17 mouse cellular contexts compared by ENCODE assay signal in the genomic region with DNA sequence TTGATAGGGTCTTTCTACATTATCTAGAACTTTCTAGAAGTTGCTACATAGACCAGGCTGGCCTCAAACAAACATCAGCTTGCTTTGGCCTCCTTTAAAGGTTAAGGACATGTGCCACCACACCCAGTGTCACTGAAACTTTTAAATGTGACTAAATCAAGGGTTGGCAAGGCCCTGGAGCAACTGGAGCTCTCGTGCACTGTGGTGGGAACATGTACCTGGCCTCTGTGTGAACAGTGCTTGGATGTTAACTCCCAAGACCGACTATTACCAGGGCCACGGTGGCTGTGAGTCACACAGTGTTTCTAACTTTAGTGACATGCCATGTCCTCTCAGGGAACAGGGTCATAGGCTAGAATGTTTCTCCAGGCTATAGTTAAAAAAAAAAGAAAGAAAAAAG. TPM values are rescaled to one million over a fixed set of nuclear protein-coding genes. Genes with fewer than 3 reads are reported as not detected.
DNase-seq lines count a peak whose midpoint lies in the region; ATAC-seq lines count a peak whose summit lies in the region.
"Had no signal": no experiment of that assay in that cellular context is flagged by ENCODE, and none has a peak within 500 bp of the region (broad histone marks: within the 10 kb centered on the region; RNA-seq: fewer than 3 reads in every experiment).

No protein-coding gene starts in this region.

- no peak overlapping the region for H3K9ac ChIP-seq in midbrain, embryonic 16.5 days (ENCODE audit: low read depth, low read length)
- H3K9ac ChIP-seq: embryonic facial prominence, embryonic 12.5 days; forebrain, embryonic 13.5 days; forebrain, embryonic 15.5 days; forebrain, postnatal 0 days had no signal

- 82% methylated on average over 3 of the region's 3 CpGs for WGBS in midbrain, embryonic 16.5 days

- H3K4me1 ChIP-seq in midbrain, embryonic 16.5 days (ENCODE audit: control insufficient read depth, insufficient read depth, low read length): no peaks in the 10 kb centered on the region
- H3K4me1 ChIP-seq: embryonic facial prominence, embryonic 12.5 days had no signal

- no peaks in the 10 kb centered on the region for H3K36me3 ChIP-seq in midbrain, embryonic 16.5 days (ENCODE audit: control insufficient read depth, insufficient read depth, low read length)
- H3K36me3 ChIP-seq: embryonic facial prominence, embryonic 10.5 days; embryonic facial prominence, embryonic 12.5 days; forebrain, embryonic 15.5 days had no signal

- peak; percentile 61 for DNase-seq in adrenal gland, adult 2 months
- DNase-seq in adrenal gland, adult 8-10 months: no peak
- peak; percentile 62 for DNase-seq in adrenal gland, postnatal 14 days
- DNase-seq in adrenal gland, postnatal 36 days: no peak
- DNase-seq: cerebellum, adult 11-12 months; cerebellum, adult 2 months; cerebellum, adult 9-10 months; cerebellum, postnatal 10 days; cerebellum, postnatal 25 days; forebrain, postnatal 0 days had no signal

- no peaks in the 10 kb centered on the region for H3K27me3 ChIP-seq in midbrain, embryonic 16.5 days (ENCODE audit: control insufficient read depth, insufficient read depth, low read depth, low read length)
- H3K27me3 ChIP-seq: forebrain, embryonic 13.5 days; forebrain, embryonic 15.5 days had no signal

- no peak overlapping the region for H3K4me3 ChIP-seq in midbrain, embryonic 16.5 days (ENCODE audit: low read depth, low read length)
- H3K4me3 ChIP-seq: embryonic facial prominence, embryonic 10.5 days; embryonic facial prominence, embryonic 12.5 days; forebrain, embryonic 13.5 days; forebrain, embryonic 15.5 days had no signal

- H3K27ac ChIP-seq in midbrain, embryonic 16.5 days (ENCODE audit: low read length): no peak overlapping the region
- H3K27ac ChIP-seq: embryonic facial prominence, embryonic 10.5 days; embryonic facial prominence, embryonic 12.5 days; forebrain, embryonic 13.5 days; forebrain, embryonic 15.5 days had no signal

- ATAC-seq in midbrain, embryonic 16.5 days: no peak
- ATAC-seq: forebrain, embryonic 13.5 days; forebrain, embryonic 15.5 days; forebrain, postnatal 0 days had no signal

- H3K9me3 ChIP-seq in midbrain, embryonic 16.5 days (replicated peaks; ENCODE audit: control insufficient read depth, low read length, poor library complexity, severe bottlenecking): no peaks in the 10 kb centered on the region
- H3K9me3 ChIP-seq: embryonic facial prominence, embryonic 10.5 days; embryonic facial prominence, embryonic 12.5 days; forebrain, embryonic 13.5 days; forebrain, embryonic 15.5 days had no signal

- H3K4me2 ChIP-seq in midbrain, embryonic 16.5 days (ENCODE audit: low read length): no peak overlapping the region
- H3K4me2 ChIP-seq: embryonic facial prominence, embryonic 12.5 days; forebrain, embryonic 13.5 days; forebrain, embryonic 15.5 days had no signal

RNA-seq across cellular contexts. Expression of a gene that starts 10.8 kb away (rescaled TPM):
- total RNA-seq in adrenal gland, adult 2 months (2021): 1,000 to 10,000 TPM; 6,621 to 7,422 TPM
- polyA plus RNA-seq in adrenal gland, adult 2 months (2012; rRNA removed): 1,463 and 1,873 TPM in 2 replicates
- total RNA-seq in adrenal gland, adult 8-10 months (2022): 1,000 to 10,000 TPM; 7,138 to 8,839 (median 8,155) TPM
- total RNA-seq in adrenal gland, postnatal 14 days (2021): 2,863 and 3,093 TPM in 2 replicates
- 1,000 to 10,000 TPM; 6,616 to 8,202 TPM for total RNA-seq in adrenal gland, postnatal 36 days (2021)
- 0.76 and 1.6 TPM in 2 replicates for polyA plus RNA-seq in midbrain, embryonic 16.5 days (2015; fragmentation: Nextera tagmentation; extraction: Ambion mirVana)
- total RNA-seq: MEL had no signal
- polyA plus RNA-seq: embryonic facial prominence, embryonic 10.5 days; forebrain, embryonic 11.5 days had no signal

RNA-seq across cellular contexts. Expression of a gene that starts 46.6 kb away (rescaled TPM):
- total RNA-seq in adrenal gland, adult 2 months (2021): 1 to 10 TPM; 1.5 to 1.8 TPM
- 2.0 and 2.6 TPM in 2 replicates for polyA plus RNA-seq in adrenal gland, adult 2 months (2012; rRNA removed)
- total RNA-seq in adrenal gland, adult 8-10 months (2022): 1 to 10 TPM; 1.0 to 2.6 (median 2.2) TPM
- 0.96 and 1.3 TPM in 2 replicates for total RNA-seq in adrenal gland, postnatal 14 days (2021)
- 1 to 10 TPM; 1.2 to 2.1 TPM for total RNA-seq in adrenal gland, postnatal 36 days (2021)
- 8.1 and 9.7 TPM in 2 replicates for polyA plus RNA-seq in midbrain, embryonic 16.5 days (2015; fragmentation: Nextera tagmentation; extraction: Ambion mirVana)
- total RNA-seq: MEL had no signal

Comparison
In these comparisons a context has a peak if more than half of its experiments do, and no peak if none do; other contexts are left out.
1. DNase-seq: peak in adrenal gland, adult 2 months (single experiment) and adrenal gland, postnatal 14 days (single experiment); none in adrenal gland, adult 8-10 months (single experiment) and adrenal gland, postnatal 36 days (0 of 2).